Comparison of ENCODE assay signal across 6 mouse cellular contexts in genomic region chr8:71293930-71294329, GRCm38 (mm10). TPM values are rescaled to one million over a fixed set of nuclear protein-coding genes. Genes with fewer than 3 reads are reported as not detected.
ATAC-seq and TF ChIP-seq lines count a peak whose summit lies in the region.
"Not testable (repeated sequence)": the region's sequence is repeated elsewhere in the genome, so short reads cannot be mapped to it uniquely, and the experiment has no call there.

No protein-coding gene starts in this region.

- H3K27me3 ChIP-seq in small intestine, adult 2 months (ENCODE audit: control insufficient read depth, insufficient read depth, low read length) = not testable (repeated sequence)

- not testable (repeated sequence) for H3K4me3 ChIP-seq in bone marrow, adult 2 months (replicated peaks; ENCODE audit: control insufficient read depth, low read depth, low read length); small intestine, adult 2 months (ENCODE audit: low read depth, low read length)

- ATAC-seq in common myeloid progenitor, adult 5-6 weeks (replicated peaks; ENCODE audit: low read depth, poor library complexity, severe bottlenecking) = peak; percentile 47; the same call in 1 of the 2 replicates
- peak; percentile 22 to 52; a peak in 3 of 4 replicates for ATAC-seq in hematopoietic stem cell, adult 5-6 weeks (replicated peaks in 1 of 2; ENCODE audit: insufficient read depth in 1 of 2, low FRiP score in 2 of 2, low TSS enrichment in 1 of 2, low read depth in 1 of 2, poor library complexity in 2 of 2, severe bottlenecking in 2 of 2)
- ATAC-seq in megakaryocyte, adult 5-6 weeks (ENCODE audit: poor library complexity, severe bottlenecking) = peak; percentile 63
- peak; percentile 42 for ATAC-seq in monocyte, adult 5-6 weeks (replicated peaks; ENCODE audit: insufficient number of reproducible peaks, low FRiP score, low TSS enrichment, poor library complexity, severe bottlenecking)

- WGBS in bone marrow, adult 2 months = 56% methylated on average over 3 of the region's 3 CpGs
- 87% methylated on average over 3 of the region's 3 CpGs for WGBS in small intestine, adult 2 months

- H3K27ac ChIP-seq in bone marrow, adult 2 months (ENCODE audit: control insufficient read depth, insufficient read depth, low read depth, low read length, poor library complexity) = peak overlapping the region; percentile 25; the same call in 1 of the 2 replicates
- H3K27ac ChIP-seq in small intestine, adult 2 months (ENCODE audit: insufficient read depth, low read depth, low read length) = 0 out of 2 replicates have a peak overlapping the region, but pooled peaks have one; percentile 20

- not testable (repeated sequence) for TF ChIP-seq CTCF in bone marrow, adult 2 months (IDR thresholded peaks at IDR 0.05; ENCODE audit: control insufficient read depth, insufficient read depth, low read length); small intestine, adult 2 months (IDR thresholded peaks at IDR 0.05; ENCODE audit: extremely low read depth, insufficient read length, insufficient replicate concordance, low read depth, low read length)

- peaks cover 20% of the 10 kb centered on the region for H3K4me1 ChIP-seq in bone marrow, adult 2 months (ENCODE audit: control insufficient read depth, insufficient read depth, low read length)
- not testable (repeated sequence) for H3K4me1 ChIP-seq in small intestine, adult 2 months (ENCODE audit: control insufficient read depth, insufficient read depth, insufficient read length, low read length)

- H3K36me3 ChIP-seq in small intestine, adult 2 months (ENCODE audit: control insufficient read depth, insufficient read depth, low read length) = peaks cover 18% of the 10 kb centered on the region

- TF ChIP-seq POLR2A in bone marrow, adult 2 months (IDR thresholded peaks at IDR 0.05; ENCODE audit: borderline replicate concordance, control insufficient read depth, low read depth, low read length); small intestine, adult 2 months (IDR thresholded peaks at IDR 0.05; ENCODE audit: low read depth, low read length): not testable (repeated sequence)

RNA-seq across cellular contexts. Expression of gene Haus8, which starts 21.2 kb away (rescaled TPM):
- 41.4 and 48.2 TPM in 2 replicates for polyA plus RNA-seq in bone marrow, adult 2 months (2011; ENCODE audit: insufficient read depth, insufficient read length, low replicate concordance, missing spikeins)
- total RNA-seq in common myeloid progenitor, adult 5-6 weeks (2017) = 40.1 and 64.0 TPM in 2 replicates
- total RNA-seq in hematopoietic stem cell, adult 5-6 weeks (2017) = 45.8 and 54.6 TPM in 2 replicates
- total RNA-seq in megakaryocyte, adult 5-6 weeks (2015) = 39.5 and 46.9 TPM in 2 replicates
- 74.0 and 91.2 TPM in 2 replicates for total RNA-seq in megakaryocyte, adult 5-6 weeks (2017)
- total RNA-seq in monocyte, adult 5-6 weeks (2017) = 45.5 to 77.0 TPM (median 73.5 TPM) in 3 replicates
- 2.8 and 4.8 TPM in 2 replicates for polyA plus RNA-seq in small intestine, adult 2 months (2012; rRNA removed)

RNA-seq across cellular contexts. Expression of gene Myo9b, which starts 21.4 kb away (rescaled TPM):
- 30.4 and 64.6 TPM in 2 replicates for polyA plus RNA-seq in bone marrow, adult 2 months (2011; ENCODE audit: insufficient read depth, insufficient read length, low replicate concordance, missing spikeins)
- total RNA-seq in common myeloid progenitor, adult 5-6 weeks (2017) = 32.7 and 33.5 TPM in 2 replicates
- total RNA-seq in hematopoietic stem cell, adult 5-6 weeks (2017) = 43.6 and 45.6 TPM in 2 replicates
- total RNA-seq in megakaryocyte, adult 5-6 weeks (2015) = 57.1 and 60.8 TPM in 2 replicates
- total RNA-seq in megakaryocyte, adult 5-6 weeks (2017) = 61.7 and 71.4 TPM in 2 replicates
- total RNA-seq in monocyte, adult 5-6 weeks (2017) = 71.0 to 99.2 TPM (median 72.2 TPM) in 3 replicates
- polyA plus RNA-seq in small intestine, adult 2 months (2012; rRNA removed) = 19.9 and 28.1 TPM in 2 replicates
